Mouse (Mus musculus) heart, embryonic 14.5 days (tissue): ENCODE data around the gene Plbd1. TPM values are rescaled to one million over a fixed set of nuclear protein-coding genes. Genes with fewer than 3 reads are reported as not detected.
A peak's percentile ranks its signal among the peaks of the same experiment; 100 is the strongest.

Source experiments
- ATAC-seq: fragments of 200-750 bp; cut with Nextera tagmentation; 2 replicates; pipeline ENCODE4 v1.8.0; 2017; ENCODE audit warnings: low read depth, moderate TSS enrichment; ENCODE audit not compliant: insufficient number of reproducible peaks, insufficient read depth, low FRiP score
- H3K27ac ChIP-seq, 2 experiments: fragments of 200-500 bp in 1 of 2; fragments of 300-500 bp in 1 of 2; sonication (generic) in 1 of 2; replicated peaks in 1 of 2; 2 replicates each; pipeline ENCODE4 v1.5.1; 2012 to 2014; ENCODE audit warnings: low read depth in 2 of 2, low read length in 2 of 2, control low read depth in 1 of 2, mild to moderate bottlenecking in 1 of 2, mixed read lengths in 1 of 2; ENCODE audit not compliant: control insufficient read depth in 1 of 2, insufficient read depth in 1 of 2
- H3K27me3 ChIP-seq: fragments of 300-500 bp; sonication (generic); 2 replicates; pipeline ENCODE4 v1.6.1; 2014; ENCODE audit warnings: mild to moderate bottlenecking, low read length, control low read depth; ENCODE audit not compliant: control insufficient read depth, insufficient read depth
- H3K36me3 ChIP-seq: fragments of 300-500 bp; sonication (generic); 2 replicates; pipeline ENCODE4 v1.6.1; 2014; ENCODE audit warnings: mild to moderate bottlenecking, control low read depth, low read length, mixed read lengths; ENCODE audit not compliant: control insufficient read depth, insufficient read depth
- H3K4me1 ChIP-seq, 2 experiments: fragments of 200-500 bp in 1 of 2; fragments of 300-500 bp in 1 of 2; sonication (generic) in 1 of 2; 2 replicates each; pipeline ENCODE4 v1.6.1; 2012 to 2014; ENCODE audit warnings: low read length in 2 of 2, control low read depth in 1 of 2, mixed read lengths in 1 of 2; ENCODE audit not compliant: control insufficient read depth in 2 of 2, insufficient read depth in 2 of 2
- H3K4me2 ChIP-seq: fragments of 300-500 bp; sonication (generic); 2 replicates; pipeline ENCODE4 v1.6.1; 2014; ENCODE audit warnings: mild to moderate bottlenecking, low read length
- H3K4me3 ChIP-seq, 2 experiments: fragments of 200-500 bp in 1 of 2; fragments of 300-500 bp in 1 of 2; sonication (generic) in 1 of 2; 2 replicates each; pipeline ENCODE4 v1.5.1; 2012 to 2014; ENCODE audit warnings: low read length in 2 of 2, mild to moderate bottlenecking in 2 of 2, control low read depth in 1 of 2, low read depth in 1 of 2, moderate library complexity in 1 of 2; ENCODE audit not compliant: control insufficient read depth in 1 of 2, insufficient read depth in 1 of 2
- H3K9ac ChIP-seq: fragments of 300-500 bp; sonication (generic); 2 replicates; pipeline ENCODE4 v1.6.1; 2014; ENCODE audit warnings: mild to moderate bottlenecking, low read length
- H3K9me3 ChIP-seq: fragments of 300-500 bp; sonication (generic); 2 replicates; pipeline ENCODE4 v1.6.1; 2016; ENCODE audit warnings: low read length, control low read depth; ENCODE audit not compliant: control insufficient read depth
- WGBS: fragments of 180-500 bp; shearing (Covaris S2); extraction: QIAGEN DNeasy Blood & Tissue Kit; methylation state at CpG from one replicate; pipeline ENCODE4 v1.1.7; 2014; 5-methylcytosine and 5-hydroxymethylcytosine counted together
- polyA plus RNA-seq: library from polyadenylated mRNA; unstranded; fragments of >200 nt; fragmentation: Nextera tagmentation; extraction: Ambion mirVana; gene quantifications from 2 replicates; pipeline ENCODE4 v1.2.1, GENCODE M21; 2014

Gene Plbd1
- polyA plus RNA-seq, 1 experiment from 2014 or later = 6.6 TPM

DNA sequence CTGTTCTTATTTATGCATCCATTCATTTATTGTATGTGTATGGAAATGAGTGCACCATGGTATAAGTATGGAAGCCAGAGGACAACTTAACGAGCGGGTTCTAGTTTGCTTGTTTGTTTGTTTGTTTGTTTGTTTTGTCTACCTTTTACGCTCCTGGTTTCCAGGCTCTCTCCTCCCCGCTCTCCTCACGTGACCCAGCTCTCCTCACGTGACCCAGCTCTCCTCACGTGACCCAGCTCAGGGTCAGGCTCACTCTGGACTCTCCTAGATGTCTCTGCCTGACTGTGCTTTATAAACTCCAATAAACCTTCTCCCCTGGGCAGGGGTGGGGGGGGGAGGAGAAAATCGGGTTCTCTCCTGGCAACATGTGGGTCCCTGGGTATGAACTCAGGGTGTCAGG, 11.1 kb downstream of the Plbd1 start:
- H3K4me2 ChIP-seq = no peak overlapping the region
- no peaks in the 10 kb centered on the region for H3K27me3 ChIP-seq
- no peak overlapping the region for H3K4me3 ChIP-seq
- ATAC-seq = no peak
- no peak overlapping the region for H3K27ac ChIP-seq
- no peaks in the 10 kb centered on the region for H3K36me3 ChIP-seq
- H3K9ac ChIP-seq = no peak overlapping the region
- peaks cover 0 to 6% of the 10 kb centered on the region in 2 experiments for H3K4me1 ChIP-seq
- H3K9me3 ChIP-seq = no peaks in the 10 kb centered on the region
- WGBS = 88% methylated on average over 8 of the region's 8 CpGs

DNA sequence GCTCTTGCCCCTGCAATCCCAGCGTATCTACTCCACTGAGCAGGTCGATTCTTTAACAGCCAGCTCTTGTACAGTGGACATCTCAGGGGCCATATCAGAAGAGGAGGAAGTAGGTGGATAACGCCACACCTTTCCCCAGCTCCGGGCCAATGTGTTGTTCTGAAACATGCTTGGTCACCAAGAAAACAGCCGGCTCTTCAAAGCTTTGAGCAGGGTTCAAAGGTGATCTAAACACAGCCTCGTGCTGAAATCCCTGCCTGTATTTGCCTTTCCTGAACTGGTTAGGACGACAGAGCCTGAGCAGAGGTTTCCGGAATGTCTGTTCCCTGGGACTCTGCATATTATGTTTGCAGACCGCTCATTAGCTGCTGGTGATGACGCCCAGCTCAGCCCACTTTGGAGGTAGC, 14.3 kb downstream of the Plbd1 start:
- no peak overlapping the region for H3K4me3 ChIP-seq
- no peak for ATAC-seq
- peaks cover 5% of the 10 kb centered on the region; the same call in 1 of the 2 replicates for H3K9me3 ChIP-seq
- H3K27ac ChIP-seq = no peak overlapping the region
- 68% methylated on average over 10 of the region's 10 CpGs for WGBS
- no peak overlapping the region for H3K4me2 ChIP-seq
- no peak overlapping the region for H3K9ac ChIP-seq
- no peaks in the 10 kb centered on the region for H3K27me3 ChIP-seq
- peaks cover 0 to under 1% of the 10 kb centered on the region in 2 experiments; a peak in 2 of 4 replicates for H3K4me1 ChIP-seq
- no peaks in the 10 kb centered on the region for H3K36me3 ChIP-seq

GRCm38 (mm10) chr6:136646207-136646606, 15.5 kb downstream of the Plbd1 start:
- no peaks in the 10 kb centered on the region for H3K36me3 ChIP-seq
- no peak overlapping the region for H3K9ac ChIP-seq
- H3K27ac ChIP-seq = no peak overlapping the region
- H3K9me3 ChIP-seq = peaks cover 5% of the 10 kb centered on the region; the same call in 1 of the 2 replicates
- no peak overlapping the region for H3K4me2 ChIP-seq
- H3K4me1 ChIP-seq = no peaks in the 10 kb centered on the region; a peak in 1 of 4 replicates
- H3K4me3 ChIP-seq = no peak overlapping the region
- no peak for ATAC-seq
- 52% methylated on average over 6 of the region's 6 CpGs for WGBS
- H3K27me3 ChIP-seq = no peaks in the 10 kb centered on the region

DNA sequence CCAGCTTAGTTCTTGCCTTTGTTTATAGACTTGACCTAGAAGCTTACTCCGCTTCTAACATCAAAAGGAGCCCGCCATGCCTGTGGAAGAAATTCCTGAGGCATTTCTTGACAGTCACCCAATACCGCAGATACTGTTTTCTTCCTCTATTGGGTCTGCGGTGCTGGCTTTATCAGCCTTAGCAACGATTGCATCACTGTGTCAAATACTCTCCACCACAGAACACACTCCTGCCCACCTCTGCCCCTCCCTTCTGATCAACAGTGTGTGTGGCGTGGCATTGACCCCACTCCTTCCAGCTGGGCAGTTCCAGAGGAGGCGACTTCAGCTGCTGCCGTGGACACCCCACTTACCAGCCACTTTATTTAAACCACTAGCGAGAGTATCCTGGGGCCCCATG, 16.0 kb downstream of the Plbd1 start:
- H3K4me3 ChIP-seq = no peak overlapping the region
- H3K4me2 ChIP-seq = no peak overlapping the region
- H3K9ac ChIP-seq = no peak overlapping the region
- H3K27me3 ChIP-seq = no peaks in the 10 kb centered on the region
- H3K9me3 ChIP-seq = peaks cover 5% of the 10 kb centered on the region; the same call in 1 of the 2 replicates
- WGBS = 49% methylated on average over 9 of the region's 9 CpGs
- H3K4me1 ChIP-seq = no peaks in the 10 kb centered on the region; a peak in 1 of 4 replicates
- no peak for ATAC-seq
- no peak overlapping the region for H3K27ac ChIP-seq
- no peaks in the 10 kb centered on the region for H3K36me3 ChIP-seq

DNA sequence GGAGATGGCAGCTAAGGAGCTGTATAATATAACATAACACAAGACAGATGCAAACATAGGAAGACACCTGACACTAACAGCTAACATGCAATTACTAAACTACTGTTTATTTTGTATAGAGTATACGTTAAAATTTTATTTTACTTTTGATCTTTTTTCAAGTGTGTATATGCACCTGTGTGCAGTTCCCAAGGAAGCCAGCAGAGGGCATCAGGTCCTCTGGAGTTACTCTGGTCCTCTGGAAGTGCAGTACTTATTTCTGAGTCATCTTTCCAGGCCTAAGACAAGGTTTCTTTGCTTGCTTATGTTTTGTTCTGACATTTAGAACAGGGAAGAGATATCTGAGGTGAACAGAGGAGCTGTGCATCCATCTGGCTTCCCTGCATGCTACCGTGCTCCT, 17.6 kb downstream of the Plbd1 start:
- WGBS = 87% methylated on average over 2 of the region's 2 CpGs
- no peak overlapping the region for H3K4me3 ChIP-seq
- H3K4me1 ChIP-seq = no peaks in the 10 kb centered on the region; a peak in 1 of 4 replicates
- peaks cover 5% of the 10 kb centered on the region; the same call in 1 of the 2 replicates for H3K9me3 ChIP-seq
- no peak for ATAC-seq
- no peak overlapping the region for H3K27ac ChIP-seq
- H3K36me3 ChIP-seq = no peaks in the 10 kb centered on the region
- no peak overlapping the region for H3K4me2 ChIP-seq
- no peak overlapping the region for H3K9ac ChIP-seq
- H3K27me3 ChIP-seq = no peaks in the 10 kb centered on the region

GRCm38 (mm10) chr6:136634982-136635381, 26.7 kb downstream of the Plbd1 start:
- no peak for ATAC-seq
- H3K4me1 ChIP-seq = peaks cover 3 to 15% of the 10 kb centered on the region in 2 experiments; a peak in 1 of 4 replicates
- 65% methylated on average over 3 of the region's 3 CpGs for WGBS

GRCm38 (mm10) chr6:136633719-136634118, 28.0 kb downstream of the Plbd1 start:
- WGBS = 41% methylated on average over 6 of the region's 6 CpGs
- peaks cover 3 to 15% of the 10 kb centered on the region in 2 experiments; a peak in 1 of 4 replicates for H3K4me1 ChIP-seq
- no peaks in the 10 kb centered on the region for H3K9me3 ChIP-seq
- no peak overlapping the region for H3K9ac ChIP-seq
- no peaks in the 10 kb centered on the region for H3K36me3 ChIP-seq
- no peak overlapping the region for H3K4me3 ChIP-seq
- no peak; the same call in 1 of the 2 replicates for ATAC-seq
- H3K4me2 ChIP-seq = peak overlapping the region; percentile 16; the same call in 1 of the 2 replicates
- no peaks in the 10 kb centered on the region for H3K27me3 ChIP-seq
- no peak overlapping the region for H3K27ac ChIP-seq

More at GRCm38 (mm10) chr6:136634982-136635381, 26.7 kb downstream of the Plbd1 start:
- no peak overlapping the region for H3K27ac ChIP-seq
- no peaks in the 10 kb centered on the region for H3K9me3 ChIP-seq
- H3K27me3 ChIP-seq = no peaks in the 10 kb centered on the region
- H3K36me3 ChIP-seq = no peaks in the 10 kb centered on the region
- H3K4me3 ChIP-seq = no peak overlapping the region
- H3K9ac ChIP-seq = no peak overlapping the region
- H3K4me2 ChIP-seq = no peak overlapping the region

- Histone ChIP-seq H3K4me2 (no peak overlapping the region), H3K4me1 (peaks cover 3 to 15% of the 10 kb centered on the region in 2 experiments; a peak in 1 of 4 replicates), H3K4me3 (no peak overlapping the region), H3K36me3 (no peaks in the 10 kb centered on the region), H3K27me3 (no peaks in the 10 kb centered on the region), H3K27ac (no peak overlapping the region), H3K9ac (no peak overlapping the region), H3K9me3 (no peaks in the 10 kb centered on the region)
- ATAC-seq = no peak
- 85% methylated on average over 3 of the region's 3 CpGs for WGBS
Measured at GRCm38 (mm10) chr6:136633154-136633553, 28.6 kb downstream of the Plbd1 start.
